Mouse (Mus musculus) G1E (cell line): ENCODE results near the gene Hdhd5.

Source experiments
- CTCF ChIP-seq: IDR thresholded peaks from 2 replicates; pipeline ENCODE4 v1.5.1; 2012; ENCODE audit warnings: low read depth, low read length, inconsistent platforms, mixed read lengths
- TAL1 ChIP-seq: conservative IDR thresholded peaks from 2 replicates; pipeline ENCODE4 v1.6.1; 2012; ENCODE audit warnings: low read depth, low read length, inconsistent platforms, mixed read lengths

GRCm38 (mm10) chr6:120482021-120482420 lies 49.1 kb downstream of the Hdhd5 start:
- TF ChIP-seq CTCF (no peak), TAL1 (no peak)
